ENCODE assay signal across 11 mouse cellular contexts in the genomic region with DNA sequence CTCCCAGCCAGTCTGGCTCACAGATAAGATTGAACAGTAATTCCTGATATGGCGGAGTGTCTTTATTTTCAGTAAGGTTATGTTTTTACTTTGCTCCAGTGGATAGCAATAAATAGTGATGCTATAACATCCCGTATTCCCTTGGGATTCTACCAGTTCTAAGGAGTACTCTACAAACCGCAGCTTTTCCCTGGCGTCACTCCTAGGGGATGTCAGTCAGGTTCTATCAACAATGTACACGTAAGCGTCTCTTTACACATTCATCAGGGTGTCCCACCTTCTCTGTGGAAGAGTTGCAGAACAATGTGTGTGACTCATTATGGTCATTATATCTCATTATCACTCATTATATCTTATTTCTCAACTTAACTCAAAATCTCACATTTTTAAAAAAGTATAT.
"Had no signal": no experiment of that assay in that cellular context is flagged by ENCODE, and none has a peak within 500 bp of the region (broad histone marks: within the 10 kb centered on the region; RNA-seq: fewer than 3 reads in every experiment).

No protein-coding gene starts in this region.

- DNase-seq: kidney, postnatal 10 days; layer of hippocampus, postnatal 36 days; liver, embryonic 13.5 days; lung, embryonic 14.5 days; lung, postnatal 14 days; midbrain, embryonic 14.5 days; thymus, adult 18-20 months; thymus, postnatal 36 days had no signal

- H3K9me3 ChIP-seq: kidney, embryonic 15.5 days; liver, embryonic 13.5 days had no signal

- H3K4me3 ChIP-seq: kidney, embryonic 15.5 days; left cerebral cortex, adult 2 months; liver, embryonic 13.5 days had no signal

- H3K27me3 ChIP-seq: kidney, embryonic 15.5 days; liver, embryonic 13.5 days had no signal

- H3K36me3 ChIP-seq: kidney, embryonic 15.5 days; liver, embryonic 13.5 days had no signal

- H3K4me1 ChIP-seq: kidney, embryonic 15.5 days; liver, embryonic 13.5 days had no signal

- H3K4me2 ChIP-seq: kidney, embryonic 15.5 days; liver, embryonic 13.5 days; lung, embryonic 14.5 days; midbrain, embryonic 11.5 days had no signal

- H3K9ac ChIP-seq: kidney, embryonic 15.5 days; liver, embryonic 13.5 days; lung, embryonic 14.5 days had no signal

- H3K27ac ChIP-seq: kidney, embryonic 15.5 days; left cerebral cortex, adult 2 months; liver, embryonic 13.5 days had no signal
